Mouse (Mus musculus) hindbrain, embryonic 13.5 days (tissue): Measurements from ENCODE around the gene Rab30. TPM values are rescaled to one million over a fixed set of nuclear protein-coding genes. Genes with fewer than 3 reads are reported as not detected.
A peak's percentile ranks its signal among the peaks of the same experiment; 100 is the strongest.

Source experiments
- ATAC-seq: fragments of 200-750 bp; cut with Nextera tagmentation; 2 replicates; pipeline ENCODE4 v1.8.0; 2017; ENCODE audit warnings: moderate TSS enrichment; ENCODE audit not compliant: low FRiP score
- H3K27ac ChIP-seq: fragments of 300-500 bp; sonication (generic); 2 replicates; pipeline ENCODE4 v1.5.1; 2015; ENCODE audit warnings: inconsistent platforms, mild to moderate bottlenecking, moderate library complexity
- H3K27me3 ChIP-seq: fragments of 300-500 bp; sonication (generic); 2 replicates; pipeline ENCODE4 v1.6.1; 2015; ENCODE audit warnings: mild to moderate bottlenecking, inconsistent platforms
- H3K36me3 ChIP-seq: fragments of 300-500 bp; sonication (generic); 2 replicates; pipeline ENCODE4 v1.6.1; 2015; ENCODE audit warnings: mild to moderate bottlenecking, inconsistent platforms
- H3K4me1 ChIP-seq: fragments of 300-500 bp; sonication (generic); replicated peaks from 2 replicates; pipeline ENCODE4 v1.6.1; 2015; ENCODE audit warnings: inconsistent platforms
- H3K4me2 ChIP-seq: fragments of 300-500 bp; sonication (generic); 2 replicates; pipeline ENCODE4 v1.6.1; 2015; ENCODE audit warnings: inconsistent platforms, mild to moderate bottlenecking, moderate library complexity
- H3K4me3 ChIP-seq: fragments of 300-500 bp; sonication (generic); 2 replicates; pipeline ENCODE4 v1.5.1; 2015; ENCODE audit warnings: mild to moderate bottlenecking, inconsistent platforms
- H3K9ac ChIP-seq: fragments of 300-500 bp; sonication (generic); 2 replicates; pipeline ENCODE4 v1.6.1; 2015; ENCODE audit warnings: mild to moderate bottlenecking, inconsistent platforms
- H3K9me3 ChIP-seq: fragments of 300-500 bp; sonication (generic); 2 replicates; pipeline ENCODE4 v1.6.1; 2016; ENCODE audit warnings: inconsistent platforms
- WGBS: fragments of 180-500 bp; shearing (Covaris S2); methylation state at CpG from one replicate; pipeline ENCODE4 v1.1.7; 2015; 5-methylcytosine and 5-hydroxymethylcytosine counted together
- polyA plus RNA-seq: library from polyadenylated mRNA; unstranded; fragments of >200 nt; fragmentation: Nextera tagmentation; extraction: Ambion mirVana; gene quantifications from 2 replicates; pipeline ENCODE4 v1.2.1, GENCODE M21; 2015

Rab30 gene
- polyA plus RNA-seq, 1 experiment from 2014 or later, result 22.3 TPM

DNA sequence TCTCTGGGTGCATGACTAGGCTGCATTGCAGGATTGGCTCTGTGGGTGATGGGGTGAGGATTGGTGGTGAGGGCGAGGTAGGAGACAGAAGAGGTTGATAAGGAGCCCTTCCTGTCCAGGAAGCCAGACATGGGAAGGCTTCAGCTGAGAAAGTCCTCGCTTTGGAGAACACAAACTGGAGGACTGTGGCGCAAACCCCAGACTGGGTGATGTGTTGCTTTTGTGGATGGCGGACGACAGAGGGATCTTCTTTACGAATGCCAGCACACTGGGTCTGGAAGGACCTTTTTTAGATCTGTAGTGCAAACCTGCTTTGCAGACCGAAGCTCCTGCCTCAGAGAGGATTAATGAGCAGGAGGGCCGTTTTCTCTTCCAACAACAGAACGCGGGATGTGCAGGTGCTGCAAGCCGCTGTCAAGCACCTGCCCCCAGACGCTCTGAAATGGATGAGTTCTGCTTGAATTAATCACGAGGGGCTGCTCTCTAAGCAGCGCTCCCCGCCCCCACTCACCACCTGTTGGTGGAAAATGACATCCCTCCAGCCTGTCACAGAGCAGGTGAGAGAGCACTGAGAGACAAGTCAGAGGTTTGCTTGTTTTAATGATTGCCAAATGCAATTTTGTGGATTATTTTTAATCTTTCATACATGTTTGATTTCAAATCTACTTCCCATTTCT, 65.2 kb downstream of the Rab30 start:
- no peaks in the 10 kb centered on the region for H3K36me3 ChIP-seq
- peaks cover 9% of the 10 kb centered on the region for H3K4me1 ChIP-seq
- ATAC-seq, result peak; percentile 63
- peak overlapping the region; percentile 32; the same call in 1 of the 2 replicates for H3K27ac ChIP-seq
- H3K9ac ChIP-seq, result no peak overlapping the region
- H3K27me3 ChIP-seq, result no peaks in the 10 kb centered on the region
- WGBS, result 39% methylated on average over 15 of the region's 15 CpGs
- H3K4me2 ChIP-seq, result peak overlapping the region; percentile 20
- H3K4me3 ChIP-seq, result no peak overlapping the region
- H3K9me3 ChIP-seq, result no peaks in the 10 kb centered on the region

DNA sequence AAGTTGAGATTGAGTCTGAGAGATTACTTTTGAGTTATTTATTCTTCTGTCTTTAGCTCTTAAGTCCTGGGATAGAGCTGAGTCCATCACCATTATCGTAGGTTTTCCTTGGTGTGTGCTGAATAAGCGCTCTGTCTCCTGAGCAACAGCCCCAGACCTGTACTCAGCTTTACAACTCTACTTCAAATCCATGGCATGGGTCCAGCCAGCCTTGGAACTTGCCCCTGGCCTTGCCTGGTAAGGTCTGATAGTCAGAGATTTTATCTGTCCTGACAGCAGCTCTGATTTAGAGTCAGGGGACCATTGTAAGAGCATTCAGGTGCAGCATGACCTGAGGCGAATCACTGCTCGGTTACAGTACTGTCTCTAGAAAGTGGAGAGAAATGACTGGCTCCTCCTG, 66.1 kb downstream of the Rab30 start:
- no peak overlapping the region for H3K4me2 ChIP-seq
- H3K9ac ChIP-seq, result no peak overlapping the region
- ATAC-seq, result no peak
- WGBS, result 84% methylated on average over 4 of the region's 4 CpGs
- no peak overlapping the region for H3K27ac ChIP-seq
- H3K4me3 ChIP-seq, result no peak overlapping the region
- H3K9me3 ChIP-seq, result no peaks in the 10 kb centered on the region
- H3K4me1 ChIP-seq, result peaks cover 9% of the 10 kb centered on the region
- no peaks in the 10 kb centered on the region for H3K27me3 ChIP-seq
- H3K36me3 ChIP-seq, result no peaks in the 10 kb centered on the region

- Histone ChIP-seq H3K4me3 (no peak overlapping the region), H3K36me3 (no peaks in the 10 kb centered on the region), H3K4me2 (no peak overlapping the region), H3K4me1 (peaks cover 2% of the 10 kb centered on the region), H3K9me3 (no peaks in the 10 kb centered on the region), H3K9ac (no peak overlapping the region), H3K27me3 (no peaks in the 10 kb centered on the region), H3K27ac (no peak overlapping the region)
- peak; percentile 67 for ATAC-seq
- 64% methylated on average over 7 of the region's 7 CpGs for WGBS
These were observed 70.4 kb downstream of the Rab30 start for GRCm38 (mm10) chr7:92811667-92812279.

- Histone ChIP-seq H3K27ac (no peak overlapping the region), H3K4me1 (no peaks in the 10 kb centered on the region), H3K36me3 (no peaks in the 10 kb centered on the region), H3K9me3 (no peaks in the 10 kb centered on the region), H3K27me3 (no peaks in the 10 kb centered on the region), H3K4me3 (no peak overlapping the region), H3K9ac (no peak overlapping the region), H3K4me2 (no peak overlapping the region)
- no peak for ATAC-seq
- WGBS, result 79% methylated on average over 2 of the region's 2 CpGs
These were observed 75.8 kb downstream of the Rab30 start for GRCm38 (mm10) chr7:92817242-92817641.

- Histone ChIP-seq H3K9me3 (no peaks in the 10 kb centered on the region), H3K36me3 (no peaks in the 10 kb centered on the region), H3K9ac (no peak overlapping the region), H3K4me1 (no peaks in the 10 kb centered on the region), H3K4me2 (no peak overlapping the region), H3K27me3 (no peaks in the 10 kb centered on the region), H3K27ac (no peak overlapping the region), H3K4me3 (no peak overlapping the region)
- no peak for ATAC-seq
- 89% methylated on average over 9 of the region's 9 CpGs for WGBS
These were observed 76.5 kb downstream of the Rab30 start for GRCm38 (mm10) chr7:92817886-92818285.

DNA sequence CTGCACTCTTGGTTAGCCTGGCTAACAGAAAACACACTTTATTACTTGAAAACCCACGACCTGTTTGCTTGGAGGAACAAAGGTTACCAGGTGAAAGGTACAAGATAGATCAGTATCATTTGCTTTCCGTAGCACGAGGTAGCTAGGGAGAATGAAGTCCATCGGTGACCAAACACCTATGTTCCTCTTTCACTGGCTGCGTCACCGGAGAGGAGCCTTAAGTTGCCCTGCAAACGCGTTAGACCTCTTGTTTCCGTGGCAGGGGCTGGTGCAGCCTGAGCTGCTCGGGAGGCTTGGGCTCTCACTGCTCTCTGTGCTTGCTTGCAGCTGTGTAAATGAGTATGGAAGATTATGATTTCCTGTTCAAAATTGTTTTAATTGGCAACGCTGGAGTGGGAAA, 78.3 kb downstream of the Rab30 start:
- ATAC-seq, result no peak
- no peaks in the 10 kb centered on the region for H3K9me3 ChIP-seq
- H3K4me2 ChIP-seq, result no peak overlapping the region
- WGBS, result 89% methylated on average over 11 of the region's 11 CpGs
- no peaks in the 10 kb centered on the region for H3K36me3 ChIP-seq
- no peaks in the 10 kb centered on the region for H3K27me3 ChIP-seq
- no peak overlapping the region for H3K27ac ChIP-seq
- H3K4me1 ChIP-seq, result no peaks in the 10 kb centered on the region
- no peak overlapping the region for H3K9ac ChIP-seq
- H3K4me3 ChIP-seq, result no peak overlapping the region

DNA sequence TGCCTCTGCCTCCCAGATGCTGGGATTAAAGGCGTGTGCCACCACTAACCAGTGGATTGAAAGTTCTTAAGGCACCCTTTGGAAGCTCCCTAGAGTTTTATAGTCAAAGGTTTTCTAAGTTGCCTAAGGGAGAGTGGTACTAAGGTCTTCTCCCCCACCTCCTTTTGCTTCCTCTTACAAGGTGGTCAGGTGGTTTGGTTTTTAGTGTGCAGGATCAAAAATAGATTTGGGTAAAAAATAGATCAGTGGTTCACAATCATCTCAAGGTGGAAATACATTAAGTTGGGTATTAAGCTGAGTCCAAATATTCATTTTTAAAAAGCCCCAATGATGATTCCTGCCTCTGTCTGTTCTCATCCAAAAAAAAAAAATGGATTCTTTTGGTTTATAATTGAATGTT, 79.0 kb downstream of the Rab30 start:
- ATAC-seq, result no peak
- H3K9me3 ChIP-seq, result no peaks in the 10 kb centered on the region
- H3K4me2 ChIP-seq, result no peak overlapping the region
- 86% methylated on average over 1 of the region's 1 CpGs for WGBS
- no peaks in the 10 kb centered on the region for H3K27me3 ChIP-seq
- H3K36me3 ChIP-seq, result peaks cover 4% of the 10 kb centered on the region; the same call in 1 of the 2 replicates
- H3K4me3 ChIP-seq, result no peak overlapping the region
- no peak overlapping the region for H3K27ac ChIP-seq
- no peaks in the 10 kb centered on the region for H3K4me1 ChIP-seq
- no peak overlapping the region for H3K9ac ChIP-seq

DNA sequence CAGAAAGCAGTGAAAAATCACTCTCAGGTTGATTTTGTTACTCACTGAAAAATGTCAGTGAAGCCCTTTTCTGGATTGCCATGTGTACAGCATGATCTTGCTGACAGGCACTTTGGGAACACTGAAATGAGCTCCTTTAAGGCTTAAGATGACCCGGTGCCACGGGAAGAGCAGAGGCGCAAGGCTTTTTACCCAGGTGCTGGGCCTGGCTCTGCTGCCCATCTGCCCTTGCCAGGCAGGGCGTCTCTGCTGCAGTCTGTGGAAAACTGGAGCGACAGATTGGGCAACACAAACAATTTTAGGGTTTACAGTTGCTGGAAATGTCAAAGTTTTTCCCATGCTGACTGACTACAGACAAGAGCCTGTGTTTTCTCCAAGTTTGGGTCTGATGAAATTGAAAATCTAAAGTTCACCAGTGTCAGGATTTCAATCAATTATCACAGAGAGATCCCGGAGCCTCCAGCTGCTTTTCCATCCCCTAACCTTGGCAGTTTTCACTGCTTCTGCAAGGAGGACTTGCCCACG, 79.6 kb downstream of the Rab30 start:
- H3K4me2 ChIP-seq, result no peak overlapping the region
- 86% methylated on average over 7 of the region's 7 CpGs for WGBS
- ATAC-seq, result no peak
- H3K9ac ChIP-seq, result no peak overlapping the region
- H3K9me3 ChIP-seq, result no peaks in the 10 kb centered on the region
- no peak overlapping the region for H3K4me3 ChIP-seq
- peaks cover 8% of the 10 kb centered on the region; the same call in 1 of the 2 replicates for H3K36me3 ChIP-seq
- no peaks in the 10 kb centered on the region for H3K27me3 ChIP-seq
- H3K27ac ChIP-seq, result no peak overlapping the region
- no peaks in the 10 kb centered on the region for H3K4me1 ChIP-seq

- H3K9ac ChIP-seq, result no peak overlapping the region
These were observed 80.5 kb downstream of the Rab30 start for GRCm38 (mm10) chr7:92821871-92822270.

DNA sequence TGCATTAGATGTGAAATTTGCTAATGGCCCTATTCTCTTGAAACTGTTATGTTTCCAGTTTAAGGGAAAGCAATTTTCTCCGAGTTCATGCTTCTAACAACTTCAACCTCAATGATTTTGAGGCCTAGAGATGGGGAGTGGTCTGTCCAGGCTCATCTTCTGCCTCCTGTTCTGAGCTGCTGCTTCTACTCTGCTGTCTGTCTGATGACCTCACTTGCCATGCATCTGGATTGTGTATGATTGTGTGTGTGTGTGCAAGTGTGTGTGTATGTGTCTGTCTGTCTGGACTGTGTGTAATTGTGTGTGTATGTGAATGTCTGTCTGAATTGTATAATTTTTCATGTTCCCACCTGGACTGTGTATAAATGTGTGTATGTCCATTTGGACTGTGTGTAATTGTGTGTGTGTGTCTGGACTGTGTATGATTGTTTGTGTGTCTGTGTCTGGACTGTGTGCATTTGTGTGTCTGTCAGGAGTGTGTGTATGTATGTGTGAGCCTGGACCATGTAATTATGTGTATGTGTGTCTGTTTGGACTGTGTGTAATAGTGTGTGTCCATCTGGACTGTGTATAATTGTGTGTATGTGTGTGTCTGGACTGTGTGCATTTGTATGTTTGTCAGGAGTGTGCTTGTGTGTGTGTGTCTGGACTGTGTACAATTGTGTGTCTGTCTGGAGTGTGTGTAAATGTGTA, 81.2 kb downstream of the Rab30 start:
- H3K4me3 ChIP-seq, result no peak overlapping the region
- H3K36me3 ChIP-seq, result peaks cover 8% of the 10 kb centered on the region; the same call in 1 of the 2 replicates
- H3K9me3 ChIP-seq, result no peaks in the 10 kb centered on the region
- no peak overlapping the region for H3K4me2 ChIP-seq
- no peak overlapping the region for H3K9ac ChIP-seq
- H3K27me3 ChIP-seq, result no peaks in the 10 kb centered on the region
- no peaks in the 10 kb centered on the region for H3K4me1 ChIP-seq
- peak; percentile 54; the same call in 1 of the 2 replicates for ATAC-seq
- WGBS, result 68% methylated on average over 1 of the region's 1 CpGs
- H3K27ac ChIP-seq, result no peak overlapping the region

More at GRCm38 (mm10) chr7:92821871-92822270, 80.5 kb downstream of the Rab30 start:
- Histone ChIP-seq H3K36me3 (peaks cover 8% of the 10 kb centered on the region; the same call in 1 of the 2 replicates), H3K27ac (no peak overlapping the region), H3K4me1 (no peaks in the 10 kb centered on the region), H3K4me2 (no peak overlapping the region), H3K4me3 (no peak overlapping the region), H3K27me3 (no peaks in the 10 kb centered on the region), H3K9me3 (no peaks in the 10 kb centered on the region)
- no peak for ATAC-seq
- WGBS, result 72% methylated on average over 4 of the region's 4 CpGs

- H3K27ac ChIP-seq, result no peak overlapping the region
- no peaks in the 10 kb centered on the region for H3K9me3 ChIP-seq
- no peak for ATAC-seq
- no peaks in the 10 kb centered on the region for H3K4me1 ChIP-seq
- WGBS, result 95% methylated on average over 3 of the region's 3 CpGs
- H3K9ac ChIP-seq, result no peak overlapping the region
- no peak overlapping the region for H3K4me3 ChIP-seq
- no peaks in the 10 kb centered on the region for H3K27me3 ChIP-seq
- peaks cover 15% of the 10 kb centered on the region; the same call in 1 of the 2 replicates for H3K36me3 ChIP-seq
- H3K4me2 ChIP-seq, result no peak overlapping the region
These were observed 84.8 kb downstream of the Rab30 start for GRCm38 (mm10) chr7:92826248-92826647.

- Histone ChIP-seq H3K9ac (no peak overlapping the region), H3K4me2 (no peak overlapping the region), H3K9me3 (no peaks in the 10 kb centered on the region), H3K36me3 (peaks cover 26% of the 10 kb centered on the region; the same call in 1 of the 2 replicates), H3K4me1 (no peaks in the 10 kb centered on the region), H3K27ac (no peak overlapping the region), H3K27me3 (no peaks in the 10 kb centered on the region), H3K4me3 (no peak overlapping the region)
- ATAC-seq, result no peak
- WGBS, result 57% methylated on average over 3 of the region's 3 CpGs
These were observed 86.6 kb downstream of the Rab30 start for GRCm38 (mm10) chr7:92827981-92828380.
